Mouse (Mus musculus) liver, embryonic 14.5 days (tissue): ENCODE measurements around the gene Zdhhc18.
"Not testable (repeated sequence)": the region's sequence is repeated elsewhere in the genome, so short reads cannot be mapped to it uniquely, and the experiment has no call there.

Experiments used
- CTCF ChIP-seq: IDR thresholded peaks from 2 replicates; pipeline ENCODE4 v1.5.1; 2016; ENCODE audit warnings: antibody characterized with exemption, low read depth, control low read depth
- EP300 ChIP-seq: IDR thresholded peaks from 2 replicates; pipeline ENCODE4 v1.6.1; 2016; ENCODE audit warnings: antibody characterized with exemption, low read depth

GRCm38 (mm10) chr4:133649464-133649863, 490 bp downstream of the Zdhhc18 start:
- TF ChIP-seq CTCF, EP300: not testable (repeated sequence)
